16 mouse cellular contexts compared by ENCODE assay signal in genomic region chr13:32759036-32759435, GRCm38 (mm10). TPM values are rescaled to one million over a fixed set of nuclear protein-coding genes. Genes with fewer than 3 reads are reported as not detected.
DNase-seq lines count a peak whose midpoint lies in the region; ATAC-seq lines count a peak whose summit lies in the region.
"Had no signal": no experiment of that assay in that cellular context is flagged by ENCODE, and none has a peak within 500 bp of the region (broad histone marks: within the 10 kb centered on the region; RNA-seq: fewer than 3 reads in every experiment).

No protein-coding gene starts in this region.

- peak; percentile 38 for DNase-seq in embryonic facial prominence, embryonic 14.5 days (ENCODE audit: low spot score)
- DNase-seq in embryonic facial prominence, embryonic 10.5 days (ENCODE audit: low spot score), result no peak
- DNase-seq in left cerebral cortex, postnatal 14 days (ENCODE audit: low spot score in 2 of 2), result peak; percentile 26 to 54
- DNase-seq in left cerebral cortex, postnatal 25 days (ENCODE audit: low spot score in 2 of 2), result no peak
- DNase-seq in right cerebral cortex, postnatal 4 days, result peak; percentile 49
- DNase-seq in right cerebral cortex, postnatal 36 days (ENCODE audit: low spot score in 2 of 2), result no peak
- DNase-seq in adrenal gland, postnatal 25 days, result no peak
- no peak for DNase-seq in embryo, embryonic 11 days
- DNase-seq: adrenal gland, adult 8-10 months; thymus, postnatal 4 days had no signal

- no peaks in the 10 kb centered on the region for H3K27me3 ChIP-seq in embryonic facial prominence, embryonic 14.5 days (replicated peaks; ENCODE audit: control insufficient read depth, insufficient read depth, low read length)
- no peaks in the 10 kb centered on the region for H3K27me3 ChIP-seq in embryonic facial prominence, embryonic 10.5 days (replicated peaks; ENCODE audit: low read depth, poor library complexity, severe bottlenecking)
- H3K27me3 ChIP-seq: Patski had no signal

- H3K9me3 ChIP-seq in embryonic facial prominence, embryonic 14.5 days (ENCODE audit: control insufficient read depth, low read length), result no peaks in the 10 kb centered on the region
- H3K9me3 ChIP-seq in embryonic facial prominence, embryonic 10.5 days, result no peaks in the 10 kb centered on the region

- no peaks in the 10 kb centered on the region for H3K4me1 ChIP-seq in embryonic facial prominence, embryonic 14.5 days (ENCODE audit: control insufficient read depth, insufficient read depth, low read length)
- no peaks in the 10 kb centered on the region for H3K4me1 ChIP-seq in embryonic facial prominence, embryonic 10.5 days

- no peaks in the 10 kb centered on the region for H3K36me3 ChIP-seq in embryonic facial prominence, embryonic 14.5 days (ENCODE audit: control insufficient read depth, insufficient read depth, low read length)
- no peaks in the 10 kb centered on the region for H3K36me3 ChIP-seq in embryonic facial prominence, embryonic 10.5 days (replicated peaks)

- H3K4me2 ChIP-seq in embryonic facial prominence, embryonic 14.5 days (ENCODE audit: low read depth, low read length), result no peak overlapping the region
- H3K4me2 ChIP-seq: heart, embryonic 11.5 days; liver, embryonic 11.5 days had no signal

- ATAC-seq in embryonic facial prominence, embryonic 14.5 days (ENCODE audit: low read depth), result no peak
- ATAC-seq: Patski had no signal

- intact Hi-C loops in left cerebral cortex, postnatal 14 days (cut with DNase I), result no loop called here
- intact Hi-C loops in left cerebral cortex, postnatal 25 days (cut with DNase I), result no loop called here

- H3K27ac ChIP-seq in embryonic facial prominence, embryonic 14.5 days (replicated peaks; ENCODE audit: low read depth, low read length), result no peak overlapping the region
- no peak overlapping the region for H3K27ac ChIP-seq in embryonic facial prominence, embryonic 10.5 days (replicated peaks)
- H3K27ac ChIP-seq: stomach, postnatal 0 days had no signal

- H3K9ac ChIP-seq in embryonic facial prominence, embryonic 14.5 days (ENCODE audit: low read depth, low read length), result no peak overlapping the region

- 24% methylated on average over 4 of the region's 4 CpGs for WGBS in embryonic facial prominence, embryonic 14.5 days
- 23% methylated on average over 4 of the region's 4 CpGs for WGBS in embryonic facial prominence, embryonic 10.5 days

- no peak overlapping the region for H3K4me3 ChIP-seq in embryonic facial prominence, embryonic 14.5 days (ENCODE audit: low read depth, low read length)
- H3K4me3 ChIP-seq in embryonic facial prominence, embryonic 10.5 days, result no peak overlapping the region

RNA-seq across cellular contexts. Expression of gene Mylk4, which starts 24.7 kb away (rescaled TPM):
- polyA plus RNA-seq in embryonic facial prominence, embryonic 14.5 days (2014; fragmentation: Nextera tagmentation; extraction: Ambion mirVana), result 14.4 and 22.8 TPM in 2 replicates
- polyA plus RNA-seq in embryonic facial prominence, embryonic 10.5 days (2016; fragmentation: Nextera tagmentation; extraction: Ambion mirVana), result 0.02 TPM in 1 of 2 replicates, not detected in the other
- under 1 TPM; 0.32 to 0.33 TPM for total RNA-seq in left cerebral cortex, postnatal 14 days (2021)
- under 1 TPM; 0.14 to 0.16 TPM for total RNA-seq in left cerebral cortex, postnatal 25 days (2021)
- 0.06 TPM in 1 of 2 replicates, not detected in the other for total RNA-seq in adrenal gland, postnatal 25 days (2021)
- total RNA-seq: hematopoietic stem cell, adult 5-6 weeks had no signal

RNA-seq across cellular contexts. Expression of gene Wrnip1, which starts 42.8 kb away (rescaled TPM):
- polyA plus RNA-seq in embryonic facial prominence, embryonic 14.5 days (2014; fragmentation: Nextera tagmentation; extraction: Ambion mirVana), result 27.8 and 27.9 TPM in 2 replicates
- polyA plus RNA-seq in embryonic facial prominence, embryonic 10.5 days (2016; fragmentation: Nextera tagmentation; extraction: Ambion mirVana), result 14.0 and 15.6 TPM in 2 replicates
- 10 to 100 TPM; 56.4 to 60.6 TPM for total RNA-seq in left cerebral cortex, postnatal 14 days (2021)
- 10 to 100 TPM; 56.5 to 67.2 TPM for total RNA-seq in left cerebral cortex, postnatal 25 days (2021)
- total RNA-seq in adrenal gland, postnatal 25 days (2021), result 44.7 and 70.5 TPM in 2 replicates

RNA-seq across cellular contexts. Expression of gene D930007J09Rik, which starts 43.6 kb away (rescaled TPM):
- polyA plus RNA-seq in embryonic facial prominence, embryonic 14.5 days (2014; fragmentation: Nextera tagmentation; extraction: Ambion mirVana), result not detected in 2 replicates
- polyA plus RNA-seq in embryonic facial prominence, embryonic 10.5 days (2016; fragmentation: Nextera tagmentation; extraction: Ambion mirVana), result not detected in 2 replicates
- total RNA-seq in left cerebral cortex, postnatal 14 days (2021), result 1 to 10 TPM; 1.8 TPM
- 1 to 10 TPM; 1.1 to 1.7 TPM for total RNA-seq in left cerebral cortex, postnatal 25 days (2021)
- not detected in 2 replicates for total RNA-seq in adrenal gland, postnatal 25 days (2021)
- total RNA-seq: hematopoietic stem cell, adult 5-6 weeks had no signal
- polyA plus RNA-seq: heart, embryonic 11.5 days; kidney, embryonic 14.5 days; liver, embryonic 11.5 days; Patski; stomach, postnatal 0 days had no signal

Comparison
In these comparisons a context has a peak if more than half of its experiments do, and no peak if none do; other contexts are left out.
1. DNase-seq: peak in embryonic facial prominence, embryonic 14.5 days (single experiment), left cerebral cortex, postnatal 14 days (2 of 2) and right cerebral cortex, postnatal 4 days (single experiment); none in embryonic facial prominence, embryonic 10.5 days (single experiment), left cerebral cortex, postnatal 25 days (0 of 2), right cerebral cortex, postnatal 36 days (0 of 2), adrenal gland, postnatal 25 days (single experiment) and embryo, embryonic 11 days (single experiment).